Mouse (Mus musculus): ENCODE measurements around the gene Rps6ka5.

Rps6ka5 gene

DNA sequence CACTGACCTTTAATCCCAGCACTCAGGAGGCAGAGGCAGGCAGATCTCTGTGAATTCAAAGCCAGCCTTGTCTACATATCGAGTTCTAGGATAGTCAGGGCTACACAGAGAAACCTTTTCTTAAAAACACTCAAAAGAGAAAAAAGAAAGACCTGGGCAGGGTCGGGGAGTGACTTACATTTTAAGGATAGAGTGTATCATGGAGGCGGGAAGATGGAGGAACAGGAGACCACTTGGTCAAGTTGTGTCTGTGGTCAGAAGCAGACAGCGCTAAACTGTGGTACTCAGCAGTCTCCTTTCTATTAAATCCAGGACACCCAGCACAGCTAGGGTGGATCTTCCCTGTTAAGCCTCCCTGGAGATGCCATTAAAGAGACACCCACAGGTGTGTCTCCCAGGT, at the start of gene Rps6ka5:
Gene Rps6ka5 (minus strand): TSS at position 333 of the 400 bp plus-strand sequence.
- in situ Hi-C loops (cut with MboI), result no loop called here

DNA sequence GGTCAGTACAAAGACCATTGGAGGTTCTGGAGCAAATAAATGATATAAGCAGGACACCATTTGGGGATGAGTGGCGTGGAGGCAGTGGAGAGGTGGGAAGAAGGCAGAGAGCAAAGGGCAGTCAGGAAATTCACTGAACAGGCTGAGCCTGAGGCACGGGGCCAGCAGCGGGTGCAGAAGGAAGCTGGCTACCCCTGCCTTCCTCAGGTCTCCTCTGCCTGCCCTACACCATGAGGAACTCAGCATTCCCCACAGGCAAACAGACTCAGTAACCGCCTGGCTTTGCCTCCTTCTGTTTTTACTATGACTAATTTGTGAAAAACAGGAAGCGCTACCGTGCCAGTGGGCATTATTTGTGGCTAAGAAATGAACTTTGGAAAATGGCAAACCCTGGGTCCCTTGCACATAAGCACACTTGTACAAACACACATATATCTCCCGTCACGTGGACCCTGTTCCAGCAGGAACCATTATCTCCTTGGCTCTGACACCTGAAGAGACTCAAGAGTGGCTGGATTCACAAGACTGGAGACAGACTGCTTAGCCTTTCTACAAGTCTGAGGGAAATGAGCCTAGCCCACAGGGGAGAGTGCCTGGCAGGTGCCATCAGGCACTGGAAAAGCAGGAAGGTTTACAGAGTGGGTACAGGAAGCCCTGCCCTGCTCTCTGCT, 49.3 kb upstream of the Rps6ka5 start:
- in situ Hi-C loops (cut with MboI), result no loop called here

DNA sequence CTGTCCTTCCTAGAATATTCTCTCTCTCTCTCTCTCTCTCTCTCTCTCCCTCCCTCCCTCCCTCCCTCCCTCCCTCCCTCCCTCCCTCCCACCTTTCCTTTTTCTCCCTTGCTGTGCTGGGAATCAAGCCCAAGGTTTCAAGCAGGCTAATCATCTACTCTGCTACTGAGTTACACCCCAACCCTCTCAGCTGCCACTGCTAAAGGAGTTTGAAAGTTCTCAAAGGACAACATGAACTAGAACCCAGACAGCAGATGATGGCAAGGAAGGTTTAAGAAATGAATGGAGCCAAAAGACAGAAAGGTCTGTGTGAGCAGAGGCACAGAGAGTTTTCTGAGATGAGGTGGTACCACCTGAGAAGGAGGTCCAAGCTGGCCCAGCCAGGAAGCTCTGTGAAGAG, 48.5 kb upstream of the Rps6ka5 start:
- in situ Hi-C loops (cut with MboI), result no loop called here

DNA sequence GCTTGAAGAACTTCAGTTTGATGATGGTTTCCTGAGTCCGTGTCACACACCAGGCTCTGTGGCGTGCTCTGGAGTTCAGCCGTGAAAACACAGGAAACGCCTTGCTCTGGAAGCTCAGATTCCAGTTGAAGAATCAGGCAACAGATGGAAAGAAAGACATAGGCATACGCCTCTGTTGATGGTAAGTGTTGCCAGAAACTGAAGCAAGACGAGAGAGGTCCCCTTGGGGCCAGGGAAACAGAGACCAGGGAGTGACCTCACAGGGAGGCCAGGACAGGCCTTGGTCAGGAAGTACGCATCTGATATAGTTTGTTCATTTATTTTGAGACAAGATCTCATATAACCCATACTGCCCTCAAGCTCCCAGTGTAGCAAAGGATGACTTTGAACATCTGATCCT, 48.0 kb upstream of the Rps6ka5 start:
- in situ Hi-C loops (cut with MboI), result no loop called here

DNA sequence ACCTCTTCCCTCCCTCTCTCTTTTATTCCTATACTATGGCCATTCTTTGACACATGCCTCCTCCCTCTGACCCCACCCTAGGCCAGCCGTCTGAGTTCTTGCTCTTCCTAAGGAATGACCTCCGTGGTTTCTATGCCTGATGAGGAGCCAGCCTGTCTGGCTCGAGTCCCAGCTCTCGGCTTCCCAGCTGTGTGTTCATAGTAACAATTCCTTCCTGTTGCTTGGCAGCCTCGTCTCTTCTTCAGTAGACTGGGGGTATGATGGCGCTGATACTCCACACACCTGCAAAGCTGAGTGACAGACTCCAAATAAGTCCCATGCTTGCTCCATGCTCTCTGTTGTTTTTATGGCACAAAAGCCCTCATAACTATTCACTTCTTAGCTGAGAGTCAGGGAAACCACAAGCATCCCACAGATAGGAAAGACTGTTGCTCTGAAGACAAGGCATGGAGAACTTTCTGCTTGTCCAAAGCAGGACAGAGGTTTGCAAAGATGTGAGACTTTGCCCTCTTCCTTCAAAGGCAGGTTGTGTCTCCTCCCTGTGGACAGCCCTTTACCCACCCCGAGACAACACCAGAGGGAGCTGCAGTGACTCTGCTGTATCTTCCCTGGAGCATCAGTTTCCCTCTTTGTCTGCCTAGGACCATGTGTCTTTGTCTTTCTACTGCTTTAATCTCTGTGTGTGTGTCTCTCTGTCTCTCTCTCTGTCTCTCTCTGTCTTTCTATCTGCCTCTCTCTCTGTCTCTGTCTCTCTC, 45.6 kb upstream of the Rps6ka5 start:
- in situ Hi-C loops (cut with MboI), result no loop called here

DNA sequence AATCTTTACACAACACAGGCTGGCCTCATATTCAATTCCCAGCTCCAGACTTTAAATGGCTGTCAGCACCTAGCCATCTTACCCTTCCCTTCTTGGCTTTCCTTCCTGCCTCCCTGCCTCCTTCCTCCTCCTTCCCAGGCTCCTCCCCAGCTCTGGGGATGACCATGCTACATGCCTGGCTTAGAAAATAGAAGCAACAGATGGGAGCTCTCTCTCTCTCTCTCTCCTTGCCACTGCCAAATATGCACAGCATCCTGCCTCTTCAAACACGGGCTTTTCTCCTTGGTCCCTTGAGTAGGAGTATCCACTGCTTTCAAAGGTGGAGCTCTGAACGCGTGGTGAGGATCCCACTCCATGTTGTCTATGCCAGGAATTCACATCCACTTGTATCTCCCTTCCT, 44.0 kb upstream of the Rps6ka5 start:
- in situ Hi-C loops (cut with MboI), result no loop called here

DNA sequence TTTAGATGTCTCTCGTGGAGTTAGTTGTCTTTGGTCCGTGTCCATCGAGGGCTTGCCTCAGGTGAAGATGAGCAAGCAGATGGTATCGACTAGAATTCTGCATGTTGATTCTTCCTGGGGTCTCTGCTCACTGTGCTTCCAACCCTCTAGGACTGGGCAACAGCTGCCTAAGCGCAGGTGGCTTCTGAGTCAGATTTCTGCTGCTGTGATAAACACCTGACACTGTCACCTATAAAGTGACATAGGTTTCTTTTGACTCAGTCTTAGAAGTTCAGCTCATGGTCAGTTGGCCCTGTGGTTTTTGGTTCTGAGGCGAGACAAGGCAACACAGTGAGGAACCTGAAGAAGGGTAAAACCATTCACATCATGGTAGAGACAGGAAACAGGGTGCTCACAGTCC, 43.1 kb upstream of the Rps6ka5 start:
- in situ Hi-C loops (cut with MboI), result no loop called here

DNA sequence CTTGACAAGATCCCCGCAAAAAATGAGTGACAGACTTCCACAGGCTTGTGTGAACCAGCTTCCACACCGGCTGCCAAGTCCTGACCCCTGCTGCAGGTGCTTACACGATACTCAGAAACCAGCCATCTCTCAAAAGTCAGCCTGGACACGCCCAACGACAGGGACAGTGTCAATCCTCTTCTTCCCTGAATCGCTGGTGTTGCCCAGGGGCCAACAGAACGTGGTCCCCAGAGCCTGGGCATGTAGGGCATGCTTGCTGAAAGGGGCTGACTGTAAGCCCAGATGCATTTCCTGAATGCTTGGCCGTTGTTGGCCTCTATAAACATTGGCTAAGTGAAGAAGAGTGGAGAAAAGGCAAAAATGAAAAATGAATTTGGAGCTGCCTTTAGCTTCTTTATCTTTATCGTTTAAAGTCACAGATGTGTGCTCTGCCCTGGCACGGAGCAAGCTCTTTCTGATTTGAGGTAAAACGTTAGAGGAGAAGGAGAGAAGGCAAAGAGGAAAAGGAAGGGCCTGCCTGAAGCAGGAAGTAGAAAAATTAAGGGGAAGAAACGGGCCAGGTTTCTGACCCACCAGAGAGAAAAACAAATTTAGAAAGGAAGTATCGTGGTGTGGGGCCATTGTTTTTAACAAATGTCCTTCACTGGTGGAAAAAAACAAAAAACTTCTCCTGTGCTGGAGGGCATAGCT, 37.7 kb upstream of the Rps6ka5 start:
- in situ Hi-C loops (cut with MboI), result no loop called here

DNA sequence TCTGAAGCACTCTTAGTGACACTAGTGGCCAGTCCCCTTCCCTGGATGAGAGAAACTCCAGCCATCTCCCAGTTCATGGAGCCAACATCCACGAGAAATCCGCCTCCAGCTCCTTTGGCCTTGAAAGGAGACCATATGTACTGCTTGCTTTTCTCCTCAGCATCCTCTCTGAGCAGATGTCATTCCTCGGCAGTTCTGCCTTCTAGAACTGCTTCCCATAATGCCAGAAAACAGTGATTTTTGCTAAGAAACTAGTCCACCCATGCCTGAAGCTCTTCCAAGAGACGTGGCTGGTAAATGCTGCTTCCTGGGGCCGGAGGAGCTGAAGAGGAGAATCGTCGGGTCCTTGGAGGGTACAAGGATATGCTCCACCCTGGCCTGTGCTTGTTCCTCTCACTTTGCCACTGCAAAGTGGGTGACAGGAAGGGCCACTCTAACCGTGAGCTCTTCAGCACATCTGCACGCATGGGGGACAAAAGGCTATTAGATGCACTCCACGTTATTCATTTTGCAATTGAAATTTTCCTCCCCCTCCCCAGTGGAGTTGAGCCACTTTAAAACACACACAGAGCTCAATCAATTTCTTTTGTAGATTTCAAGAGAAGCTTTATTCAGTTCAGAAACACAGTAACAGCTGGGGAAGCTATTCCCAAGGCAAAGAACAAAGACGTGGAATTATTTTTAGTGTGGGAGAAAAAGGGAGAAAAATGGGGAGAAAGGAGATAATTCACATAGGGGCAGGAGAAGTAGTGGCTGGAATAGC, 36.1 kb upstream of the Rps6ka5 start:
- in situ Hi-C loops (cut with MboI), result no loop called here

DNA sequence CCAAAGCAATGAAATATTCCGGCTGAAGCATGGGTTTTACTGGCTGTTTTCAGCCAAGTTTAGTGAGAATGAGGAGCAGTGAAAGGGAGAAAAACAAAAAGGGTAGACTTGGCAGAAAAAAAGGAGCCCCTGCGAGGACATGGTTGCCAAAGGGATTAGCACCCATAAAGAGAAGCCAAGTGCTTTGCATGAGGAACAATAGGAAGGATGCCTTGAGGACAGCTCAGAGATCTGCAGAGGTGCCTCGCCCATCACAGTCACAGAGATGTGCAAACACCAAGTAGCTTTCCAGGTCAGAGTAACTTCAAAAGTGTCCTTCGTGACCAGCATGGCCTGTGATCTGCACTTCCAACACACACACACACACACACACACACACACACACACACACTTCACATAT, 30.6 kb upstream of the Rps6ka5 start:
- in situ Hi-C loops (cut with MboI), result no loop called here

DNA sequence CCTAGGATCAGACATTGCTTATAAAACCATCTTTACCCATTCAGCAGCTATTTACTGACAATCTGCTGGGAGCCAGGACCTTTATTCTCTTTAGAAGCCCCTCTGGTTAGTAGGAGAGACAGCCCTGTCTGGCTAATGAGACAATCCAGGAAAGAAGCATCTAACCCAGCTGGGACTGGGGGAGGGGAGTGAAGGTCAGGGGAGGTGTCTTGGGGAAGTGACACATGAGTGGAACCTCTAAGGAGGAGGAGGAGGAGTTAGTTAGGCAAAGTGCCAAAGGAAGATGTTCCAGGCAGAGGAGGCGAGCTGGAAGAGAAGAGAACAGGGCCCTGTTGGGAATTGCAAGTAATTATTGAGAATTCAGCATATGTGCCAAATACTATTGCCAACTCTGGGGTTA, 26.9 kb upstream of the Rps6ka5 start:
- in situ Hi-C loops (cut with MboI), result no loop called here

DNA sequence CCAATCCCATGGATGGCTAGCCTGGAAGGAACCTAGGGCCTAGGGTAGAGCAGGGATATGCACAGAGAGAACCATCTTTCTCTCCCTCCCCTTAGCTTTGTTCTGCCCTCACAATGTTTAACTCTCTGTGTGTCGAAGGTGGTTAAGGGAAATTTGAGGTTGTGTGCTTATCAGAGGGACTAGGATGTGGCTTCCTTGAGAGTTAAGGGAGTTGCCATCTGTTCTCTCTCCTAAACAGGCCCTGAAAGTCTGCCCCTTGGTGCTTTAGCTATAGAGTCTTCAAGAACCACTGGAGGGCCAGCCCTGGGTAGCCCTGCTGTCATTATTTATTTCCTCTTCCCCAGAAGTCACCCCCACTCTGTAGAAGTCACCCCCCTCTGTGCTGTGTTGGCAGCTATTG, 26.2 kb upstream of the Rps6ka5 start:
- in situ Hi-C loops (cut with MboI), result no loop called here

DNA sequence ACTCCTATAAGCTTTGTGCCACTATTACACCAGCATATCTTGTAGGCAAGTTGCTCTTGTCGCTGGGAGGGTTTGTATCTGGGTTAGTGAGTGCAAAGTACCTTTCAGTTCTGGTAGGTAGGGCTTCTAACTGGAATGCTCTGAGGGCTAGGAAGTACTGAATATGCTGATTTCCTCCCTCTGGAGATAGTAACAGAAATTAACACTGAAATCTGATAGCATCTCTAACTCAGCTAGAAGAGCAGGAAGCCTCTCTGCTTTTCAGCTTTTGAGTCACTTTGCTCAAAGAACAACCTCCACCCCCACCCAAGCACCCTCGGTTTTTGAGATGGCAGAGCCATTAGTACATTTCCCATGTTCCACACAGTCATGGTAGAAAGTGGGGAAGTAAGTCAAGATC, 15.7 kb upstream of the Rps6ka5 start:
- in situ Hi-C loops (cut with MboI), result no loop called here

DNA sequence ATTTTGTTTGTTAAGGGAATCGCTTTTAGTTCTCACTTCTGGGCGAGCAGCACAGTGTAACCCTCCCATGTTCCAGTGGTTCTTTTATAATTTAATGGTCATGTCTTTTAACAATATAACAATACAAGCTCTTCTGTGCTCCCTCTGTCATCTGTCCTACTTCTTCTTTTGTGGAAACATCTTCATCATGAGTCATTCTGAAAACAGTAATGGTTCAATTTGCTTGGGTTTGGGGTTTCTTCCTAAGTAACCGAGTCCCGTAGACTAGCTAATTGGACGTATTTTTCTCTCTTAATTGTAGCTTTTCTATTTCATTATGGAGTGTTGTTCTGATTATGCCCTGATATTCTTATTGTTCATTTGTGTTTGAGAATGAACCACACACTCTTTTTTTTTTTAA, 13.5 kb upstream of the Rps6ka5 start:
- in situ Hi-C loops (cut with MboI), result no loop called here

DNA sequence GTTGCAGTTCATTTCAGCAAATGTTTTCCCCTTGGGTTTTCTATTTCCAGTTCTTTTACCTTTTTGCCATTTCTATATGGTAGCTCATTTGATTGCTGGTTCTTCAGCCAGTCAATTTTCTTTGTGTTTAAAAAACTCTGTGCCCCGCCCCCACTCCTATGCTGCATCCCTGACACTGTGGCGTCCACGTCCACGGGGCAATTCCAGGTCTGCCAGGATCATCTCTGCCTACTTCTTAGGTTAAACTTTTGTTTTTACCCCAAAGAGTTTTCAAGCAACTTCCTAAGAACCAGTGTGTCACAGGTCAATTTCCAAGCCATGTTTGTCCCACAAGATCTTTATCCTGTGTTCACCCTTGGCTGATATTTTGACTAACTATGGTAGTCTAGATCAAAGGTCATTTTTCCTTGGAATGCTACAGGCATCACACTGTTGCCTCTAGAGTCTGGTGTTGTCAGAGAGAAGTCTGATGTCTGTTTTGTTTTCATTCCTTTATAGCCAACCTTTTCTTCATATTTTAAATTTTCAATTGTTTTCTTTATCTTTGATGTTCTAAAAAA, 12.3 kb upstream of the Rps6ka5 start:
- in situ Hi-C loops (cut with MboI), result no loop called here

DNA sequence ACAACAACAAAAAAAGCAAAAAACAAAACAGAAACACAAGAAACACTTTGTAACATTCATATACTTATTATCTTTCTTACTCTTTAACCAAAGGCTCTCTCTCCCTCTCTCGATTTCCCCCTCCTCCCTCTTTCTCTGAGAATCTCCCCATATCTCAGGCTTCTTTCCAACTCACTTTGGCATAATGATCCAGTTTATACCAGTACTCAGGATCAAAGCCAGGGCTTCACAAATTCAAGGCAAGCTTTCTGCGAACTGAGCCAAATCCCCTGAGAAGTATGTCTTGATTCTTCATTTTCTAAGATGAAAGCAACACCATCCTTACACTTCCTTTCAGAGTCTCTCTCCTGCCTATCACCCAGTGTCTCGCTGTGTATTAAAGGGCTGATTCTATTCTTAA, 11.7 kb upstream of the Rps6ka5 start:
- in situ Hi-C loops (cut with MboI), result no loop called here

DNA sequence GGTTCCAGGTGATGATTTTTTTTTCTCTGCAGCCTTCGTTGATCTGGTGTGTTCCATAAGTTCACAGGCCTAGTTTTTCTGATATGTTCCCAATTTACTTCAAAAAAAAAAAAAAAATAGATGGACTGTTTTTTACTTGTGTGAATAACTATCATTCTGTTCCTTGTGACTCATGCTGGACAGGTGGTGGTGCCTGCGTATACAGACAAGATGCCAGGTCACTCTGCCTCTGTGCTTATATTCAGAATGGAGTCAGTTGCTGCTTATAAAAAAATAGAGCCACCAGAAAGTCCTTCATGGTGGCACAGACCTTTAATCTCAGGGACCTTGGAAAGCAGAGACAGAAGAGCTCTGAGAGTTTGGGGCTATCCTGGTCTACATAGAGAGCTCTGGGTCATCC, 8.8 kb upstream of the Rps6ka5 start:
- in situ Hi-C loops (cut with MboI), result no loop called here

DNA sequence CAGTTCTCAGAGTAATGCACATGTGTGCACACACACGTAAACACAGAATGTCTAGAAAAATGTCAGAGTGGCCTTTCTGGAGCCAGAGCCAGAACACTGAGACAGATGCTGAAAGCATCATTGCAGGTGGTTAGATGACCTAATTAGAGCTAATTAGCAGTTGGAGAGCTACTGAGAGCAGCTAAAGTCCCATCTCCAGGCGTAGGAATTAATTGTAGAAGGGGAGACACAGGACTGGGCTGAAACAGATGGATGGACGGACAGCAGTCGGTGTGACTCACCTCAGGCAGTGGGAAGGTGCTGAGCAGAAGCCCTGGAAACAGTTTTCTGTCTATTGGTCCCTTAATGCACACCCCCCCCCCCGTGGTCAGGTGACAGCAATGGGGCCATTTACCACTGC, 8.4 kb upstream of the Rps6ka5 start:
- in situ Hi-C loops (cut with MboI), result no loop called here

DNA sequence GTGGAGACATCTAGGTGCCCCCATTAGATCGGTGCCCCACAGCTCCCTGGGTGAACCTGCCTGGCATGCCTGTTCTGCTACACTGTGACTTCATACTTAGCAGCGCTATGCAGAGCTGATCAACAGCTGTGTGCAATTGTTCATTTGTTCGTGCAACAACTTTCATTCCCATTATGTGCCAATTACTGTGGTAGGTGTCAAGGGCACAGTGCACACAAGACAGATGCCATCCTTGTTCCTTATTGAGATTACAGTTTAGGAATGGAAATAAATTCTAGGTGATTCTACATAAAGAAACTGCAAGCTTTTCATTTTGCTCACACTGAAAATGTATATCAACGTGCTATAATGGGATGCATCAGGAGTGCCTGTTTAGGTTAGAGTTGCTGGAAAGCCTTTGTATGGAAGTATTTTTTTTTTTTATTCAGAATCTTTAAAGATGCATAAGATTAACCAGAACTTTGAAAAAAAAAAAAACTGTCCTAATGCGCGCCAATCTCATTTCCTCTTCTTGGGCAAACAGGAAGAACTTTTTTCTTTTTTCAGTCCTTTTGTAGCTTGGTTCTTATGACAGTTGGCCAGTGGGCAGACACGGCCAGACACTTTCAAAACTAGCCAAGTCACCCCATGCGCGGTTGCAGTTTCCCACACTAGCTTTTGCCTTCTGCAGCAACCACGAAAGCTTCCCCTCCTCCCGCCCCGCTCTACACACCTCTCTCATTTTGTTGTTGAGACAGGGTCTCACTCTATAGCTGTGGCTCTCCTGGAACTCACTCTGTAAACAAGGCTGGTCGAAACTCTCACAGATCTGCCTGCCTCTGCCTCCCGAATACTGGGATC, 2.1 kb upstream of the Rps6ka5 start:
- in situ Hi-C loops (cut with MboI), result no loop called here

DNA sequence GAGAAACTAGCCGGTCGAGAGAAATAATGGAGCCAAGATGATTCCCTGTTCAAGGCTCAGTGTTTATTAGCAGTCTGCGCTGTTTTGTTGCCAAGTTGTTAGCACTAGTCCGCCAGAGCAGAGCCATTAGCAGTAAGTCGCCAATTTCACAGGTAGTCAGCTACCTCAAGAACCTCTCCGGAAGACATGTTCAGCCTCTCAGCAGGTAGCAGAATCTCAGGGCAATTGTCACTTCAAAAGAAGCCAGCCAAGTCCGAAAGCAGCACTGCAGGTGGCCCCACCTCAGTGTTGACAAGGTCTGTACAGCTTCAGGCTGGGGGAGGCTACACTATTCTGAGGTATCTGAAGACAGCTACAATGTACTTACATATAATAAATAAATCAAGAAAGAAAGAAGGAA, 1.1 kb upstream of the Rps6ka5 start:
- in situ Hi-C loops (cut with MboI), result no loop called here

DNA sequence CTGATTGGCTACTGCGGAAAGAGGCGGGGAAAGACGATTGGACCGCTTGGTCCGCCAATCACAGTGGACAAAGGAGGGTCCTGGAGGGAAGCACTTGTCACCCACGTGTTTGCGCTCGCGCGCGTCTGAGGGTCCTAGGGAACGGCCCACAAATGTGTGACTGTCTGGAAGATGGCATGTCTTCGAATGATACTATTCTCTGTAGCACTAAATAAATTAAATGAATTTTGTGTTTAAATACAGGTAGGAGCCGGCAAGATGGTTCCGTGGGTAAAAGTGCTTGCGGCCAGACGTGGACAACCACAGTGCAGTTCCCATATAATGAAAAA, 1.4 kb downstream of the Rps6ka5 start:
- in situ Hi-C loops (cut with MboI), result no loop called here

Data from mature B cell (primary cell).